Mouse (Mus musculus): Measurements from ENCODE around the gene Sptlc3. TPM values are rescaled to one million over a fixed set of nuclear protein-coding genes. Genes with fewer than 3 reads are reported as not detected.

Gene Sptlc3
- polyA plus RNA-seq, 1 experiment from 2014 or later, result 2.3 TPM

- WGBS, result 45% methylated on average over 4 of the region's 4 CpGs
- H3K36me3 ChIP-seq (ENCODE audit: insufficient read depth, low read length), result no peaks in the 10 kb centered on the region
- no peaks in the 10 kb centered on the region for H3K9me3 ChIP-seq (ENCODE audit: low read length)
- no peaks in the 10 kb centered on the region for H3K4me1 ChIP-seq (ENCODE audit: insufficient read depth, low read depth, low read length)
- 0 out of 2 replicates have a peak overlapping the region, but pooled peaks have one; percentile 3 for H3K4me2 ChIP-seq (replicated peaks; ENCODE audit: low read depth, low read length)
- ATAC-seq (peak; percentile 17; the same call in 1 of the 2 replicates), DNase-seq (ENCODE audit: low spot score) (no peak)
- no peak overlapping the region for H3K9ac ChIP-seq (replicated peaks; ENCODE audit: low read depth)
- H3K27me3 ChIP-seq (replicated peaks; ENCODE audit: insufficient read depth, low read length), result no peaks in the 10 kb centered on the region
- no peak overlapping the region for H3K4me3 ChIP-seq (ENCODE audit: low read depth, low read length)
- TF ChIP-seq CTCF (IDR thresholded peaks at IDR 0.05) (no peak), EP300 (IDR thresholded peaks at IDR 0.05) (no peak)
- H3K27ac ChIP-seq (ENCODE audit: low read length), result no peak overlapping the region
Observed at GRCm38 (mm10) chr2:139656750-139657149, 163.0 kb downstream of the Sptlc3 start.

- ATAC-seq (no peak), DNase-seq (ENCODE audit: low spot score) (no peak)
- Histone ChIP-seq H3K9ac (replicated peaks; ENCODE audit: low read depth) (no peak overlapping the region), H3K4me2 (replicated peaks; ENCODE audit: low read depth, low read length) (no peak overlapping the region), H3K36me3 (ENCODE audit: insufficient read depth, low read length) (no peaks in the 10 kb centered on the region), H3K27me3 (replicated peaks; ENCODE audit: insufficient read depth, low read length) (no peaks in the 10 kb centered on the region), H3K4me3 (ENCODE audit: low read depth, low read length) (no peak overlapping the region), H3K27ac (ENCODE audit: low read length) (no peak overlapping the region), H3K4me1 (ENCODE audit: insufficient read depth, low read depth, low read length) (no peaks in the 10 kb centered on the region), H3K9me3 (ENCODE audit: low read length) (no peaks in the 10 kb centered on the region)
- WGBS, result 77% methylated on average over 3 of the region's 3 CpGs
- TF ChIP-seq EP300 (IDR thresholded peaks at IDR 0.05) (no peak), CTCF (IDR thresholded peaks at IDR 0.05) (no peak)
Observed at GRCm38 (mm10) chr2:139671838-139672237, 178.1 kb downstream of the Sptlc3 start.

DNA sequence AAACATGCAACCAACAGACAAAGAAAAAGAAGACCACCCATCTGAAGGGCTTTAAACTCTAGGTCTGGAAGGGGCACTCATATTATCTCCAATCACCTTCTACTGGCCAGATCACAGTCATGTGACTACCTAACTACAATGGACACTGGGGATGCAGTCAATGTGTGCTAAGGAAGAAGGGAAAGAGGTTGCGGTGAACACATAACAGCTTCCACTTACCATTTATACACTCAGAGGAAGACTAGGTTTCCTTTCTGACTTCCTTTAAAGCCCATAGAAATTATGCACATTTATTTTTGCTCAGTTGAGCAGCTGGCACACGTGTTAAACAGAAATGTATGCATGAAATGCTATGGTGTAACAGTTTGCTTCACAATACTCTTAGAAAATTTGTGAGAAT, 178.7 kb downstream of the Sptlc3 start:
- Histone ChIP-seq H3K4me3 (ENCODE audit: low read depth, low read length) (no peak overlapping the region), H3K9me3 (ENCODE audit: low read length) (no peaks in the 10 kb centered on the region), H3K4me1 (ENCODE audit: insufficient read depth, low read depth, low read length) (no peaks in the 10 kb centered on the region), H3K27me3 (replicated peaks; ENCODE audit: insufficient read depth, low read length) (no peaks in the 10 kb centered on the region), H3K9ac (replicated peaks; ENCODE audit: low read depth) (no peak overlapping the region), H3K4me2 (replicated peaks; ENCODE audit: low read depth, low read length) (no peak overlapping the region), H3K27ac (ENCODE audit: low read length) (no peak overlapping the region), H3K36me3 (ENCODE audit: insufficient read depth, low read length) (no peaks in the 10 kb centered on the region)
- no peak for ATAC-seq
- TF ChIP-seq CTCF (IDR thresholded peaks at IDR 0.05), result no peak
- TF ChIP-seq EP300 (IDR thresholded peaks at IDR 0.05), result no peak
- DNase-seq (ENCODE audit: low spot score), result no peak
- WGBS, result 41% methylated on average over 2 of the region's 2 CpGs

DNA sequence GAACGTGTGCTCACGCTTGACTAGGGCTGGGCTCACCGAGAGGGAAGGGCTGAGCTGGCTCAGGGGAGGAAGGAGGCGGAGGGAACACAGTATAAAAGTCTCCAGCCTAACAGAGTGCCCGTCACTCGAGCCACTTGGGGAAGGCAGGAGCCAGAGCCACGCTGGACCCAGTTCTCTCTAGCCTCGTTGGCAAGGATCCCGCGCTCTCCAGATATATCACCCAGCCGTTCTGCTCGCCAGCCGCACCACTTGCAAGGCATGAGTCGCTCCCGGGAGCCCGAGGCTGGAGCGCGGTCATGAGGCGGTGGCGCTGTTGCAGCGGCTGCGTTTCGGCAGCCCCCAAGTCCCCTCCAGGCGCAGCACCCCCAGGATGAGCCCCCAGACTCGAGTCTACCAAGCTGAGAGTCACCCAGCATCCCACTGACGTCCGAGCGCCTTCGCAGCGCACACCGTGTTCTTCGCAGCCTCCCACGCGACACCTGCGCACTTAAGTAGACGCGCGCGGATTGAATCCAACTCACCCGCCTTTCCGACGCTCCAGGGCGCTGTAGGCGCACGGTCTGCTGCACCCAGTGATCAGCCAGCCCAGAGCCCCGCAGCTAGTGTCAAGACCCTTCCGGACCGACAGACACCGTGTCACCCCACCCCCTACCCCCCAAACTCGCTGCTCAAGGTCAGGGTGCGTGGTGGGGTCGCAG, 183.5 kb downstream of the Sptlc3 start:
- Histone ChIP-seq H3K27me3 (replicated peaks; ENCODE audit: insufficient read depth, low read length) (no peaks in the 10 kb centered on the region), H3K4me2 (replicated peaks; ENCODE audit: low read depth, low read length) (peak overlapping the region; percentile 94), H3K4me1 (ENCODE audit: insufficient read depth, low read depth, low read length) (no peaks in the 10 kb centered on the region), H3K27ac (ENCODE audit: low read length) (peak overlapping the region; percentile 81; the same call in 1 of the 2 replicates), H3K4me3 (ENCODE audit: low read depth, low read length) (peak overlapping the region; percentile 89), H3K9me3 (ENCODE audit: low read length) (no peaks in the 10 kb centered on the region), H3K36me3 (ENCODE audit: insufficient read depth, low read length) (no peaks in the 10 kb centered on the region), H3K9ac (replicated peaks; ENCODE audit: low read depth) (peak overlapping the region; percentile 75)
- DNase-seq (ENCODE audit: low spot score) (peak; percentile 88), ATAC-seq (peak; percentile 88)
- TF ChIP-seq CTCF (IDR thresholded peaks at IDR 0.05), result peak; percentile 24; the same call in 1 of the 2 replicates
- no peak for TF ChIP-seq EP300 (IDR thresholded peaks at IDR 0.05)
- 0% methylated on average over 48 of the region's 52 CpGs for WGBS

GRCm38 (mm10) chr2:139677809-139678274, 184.1 kb downstream of the Sptlc3 start, which contains the start of gene Ism1:
Gene Ism1 (plus strand): TSS chr2:139678178.
- peak within 1 kb of the TSS; percentile 94 for H3K4me2 ChIP-seq (replicated peaks; ENCODE audit: low read depth, low read length)
- peak within 1 kb of the TSS; percentile 89 for H3K4me3 ChIP-seq (ENCODE audit: low read depth, low read length)
- no peak for TF ChIP-seq CTCF (IDR thresholded peaks at IDR 0.05)
- no peak for TF ChIP-seq EP300 (IDR thresholded peaks at IDR 0.05)
- peak; percentile 39 for DNase-seq (ENCODE audit: low spot score)
- no peaks in the 10 kb centered on the region for H3K4me1 ChIP-seq (ENCODE audit: insufficient read depth, low read depth, low read length)
- H3K36me3 ChIP-seq (ENCODE audit: insufficient read depth, low read length), result no peaks in the 10 kb centered on the region
- peak; percentile 36 for ATAC-seq
- H3K27ac ChIP-seq (ENCODE audit: low read length), result peak within 1 kb of the TSS; percentile 81
- H3K27me3 ChIP-seq (replicated peaks; ENCODE audit: insufficient read depth, low read length), result no peaks in the 10 kb centered on the region
- no peaks in the 10 kb centered on the region for H3K9me3 ChIP-seq (ENCODE audit: low read length)
- WGBS, result 3% methylated on average over 24 of the region's 39 CpGs
- peak within 1 kb of the TSS; percentile 75 for H3K9ac ChIP-seq (replicated peaks; ENCODE audit: low read depth)

- peak overlapping the region; percentile 89 for H3K4me3 ChIP-seq (ENCODE audit: low read depth, low read length)
- TF ChIP-seq CTCF (IDR thresholded peaks at IDR 0.05), result peak; percentile 55
- no peak for TF ChIP-seq EP300 (IDR thresholded peaks at IDR 0.05)
- under 1% methylated on average over 55 of the region's 84 CpGs for WGBS
- no peaks in the 10 kb centered on the region for H3K4me1 ChIP-seq (ENCODE audit: insufficient read depth, low read depth, low read length)
- ATAC-seq (peak; percentile 69), DNase-seq (ENCODE audit: low spot score) (peak; percentile 67)
- H3K9me3 ChIP-seq (ENCODE audit: low read length), result no peaks in the 10 kb centered on the region
- no peaks in the 10 kb centered on the region for H3K27me3 ChIP-seq (replicated peaks; ENCODE audit: insufficient read depth, low read length)
- H3K36me3 ChIP-seq (ENCODE audit: insufficient read depth, low read length), result no peaks in the 10 kb centered on the region
- H3K4me2 ChIP-seq (replicated peaks; ENCODE audit: low read depth, low read length), result peak overlapping the region; percentile 94
- H3K9ac ChIP-seq (replicated peaks; ENCODE audit: low read depth), result peak overlapping the region; percentile 75
- H3K27ac ChIP-seq (ENCODE audit: low read length), result peak overlapping the region; percentile 81
Observed at GRCm38 (mm10) chr2:139678275-139679140, 184.8 kb downstream of the Sptlc3 start.

Data from lung, postnatal 0 days (tissue).